Mouse (Mus musculus) limb, embryonic 13.5 days (tissue): ENCODE measurements at regions not wholly inside any gene's neighbourhood (a gene's known extent, or its start where the extent isn't known, plus 50 kb on each side); places are given as distances from the start of the nearest gene placed in this dataset.
"Not testable (repeated sequence)": the region's sequence is repeated elsewhere in the genome, so short reads cannot be mapped to it uniquely, and the experiment has no call there.

Experiments used
- ATAC-seq: fragments of 200-750 bp; cut with Nextera tagmentation; 2 replicates; pipeline ENCODE4 v1.8.0; 2017; ENCODE audit warnings: low read depth, moderate number of reproducible peaks, moderate TSS enrichment; ENCODE audit not compliant: low FRiP score
- H3K27ac ChIP-seq: fragments of 300-500 bp; sonication (generic); 2 replicates; pipeline ENCODE4 v1.5.1; 2015; ENCODE audit warnings: inconsistent platforms, mild to moderate bottlenecking, moderate library complexity
- H3K27me3 ChIP-seq: fragments of 300-500 bp; sonication (generic); 2 replicates; pipeline ENCODE4 v1.6.1; 2015; ENCODE audit warnings: mild to moderate bottlenecking, inconsistent platforms
- H3K36me3 ChIP-seq: fragments of 300-500 bp; sonication (generic); 2 replicates; pipeline ENCODE4 v1.6.1; 2015; ENCODE audit warnings: inconsistent platforms, mild to moderate bottlenecking, moderate library complexity
- H3K4me1 ChIP-seq: fragments of 300-500 bp; sonication (generic); 2 replicates; pipeline ENCODE4 v1.6.1; 2015; ENCODE audit warnings: inconsistent platforms
- H3K4me2 ChIP-seq: fragments of 300-500 bp; sonication (generic); replicated peaks from 2 replicates; pipeline ENCODE4 v1.6.1; 2015; ENCODE audit warnings: inconsistent platforms, mild to moderate bottlenecking, moderate library complexity
- H3K4me3 ChIP-seq: fragments of 300-500 bp; sonication (generic); 2 replicates; pipeline ENCODE4 v1.5.1; 2015; ENCODE audit warnings: moderate library complexity, mild to moderate bottlenecking, inconsistent platforms
- H3K9ac ChIP-seq: fragments of 300-500 bp; sonication (generic); 2 replicates; pipeline ENCODE4 v1.6.1; 2015; ENCODE audit warnings: mild to moderate bottlenecking, inconsistent platforms
- H3K9me3 ChIP-seq: fragments of 300-500 bp; sonication (generic); 2 replicates; pipeline ENCODE4 v1.6.1; 2016; ENCODE audit warnings: inconsistent platforms
- WGBS: fragments of 180-500 bp; shearing (Covaris S2); methylation state at CpG from one replicate; pipeline ENCODE4 v1.1.7; 2015; 5-methylcytosine and 5-hydroxymethylcytosine counted together

DNA sequence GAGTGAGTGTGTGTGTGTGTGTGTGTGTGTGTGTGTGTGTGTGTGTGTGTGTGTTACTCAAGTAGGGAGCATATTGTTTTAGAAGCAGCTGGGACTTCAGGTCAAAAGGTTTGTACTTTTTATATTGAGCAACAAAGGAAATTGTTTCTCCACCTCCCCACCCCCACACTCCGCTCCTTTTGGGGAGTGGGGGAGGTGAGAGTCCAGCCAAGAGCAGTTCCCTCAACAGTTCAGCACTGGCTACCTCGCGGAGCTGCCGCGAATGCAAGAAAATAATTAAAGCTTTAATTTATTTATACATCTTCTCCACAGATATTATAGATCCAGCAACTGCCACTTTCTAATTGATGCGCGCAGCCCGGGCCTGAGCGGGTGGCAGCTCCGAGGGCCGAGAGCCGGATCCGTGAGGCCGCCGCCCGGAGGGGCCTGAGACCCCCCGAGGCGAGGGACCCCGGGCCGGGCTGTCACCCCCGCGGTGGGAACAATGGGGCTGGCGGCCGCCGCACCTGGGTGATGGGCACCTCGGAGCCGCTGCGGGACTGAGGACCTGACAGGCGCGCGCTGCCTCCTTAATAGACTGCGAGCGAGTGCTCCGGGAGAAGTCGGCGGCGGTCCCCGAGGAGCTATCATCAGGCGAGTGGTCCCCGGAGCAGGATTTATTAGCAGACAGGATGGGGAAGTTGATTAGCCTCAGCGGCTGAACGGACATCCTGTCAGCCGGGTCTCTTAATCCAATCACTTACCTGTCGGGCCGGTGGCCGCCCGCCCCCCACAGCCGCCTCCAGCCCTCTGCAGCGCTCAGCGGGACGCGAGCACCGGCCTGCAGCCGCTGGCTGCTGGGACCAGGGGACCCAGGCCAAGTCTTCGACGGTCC, 124.4 kb downstream of the Melk start:
- Histone ChIP-seq H3K4me3 (peak overlapping the region; percentile 47), H3K9me3 (no peaks in the 10 kb centered on the region), H3K4me2 (peak overlapping the region; percentile 83), H3K9ac (peak overlapping the region; percentile 36; the same call in 1 of the 2 replicates), H3K36me3 (no peaks in the 10 kb centered on the region), H3K27me3 (peaks cover 79% of the 10 kb centered on the region), H3K4me1 (peaks cover 11% of the 10 kb centered on the region), H3K27ac (no peak overlapping the region)
- under 1% methylated on average over 54 of the region's 56 CpGs for WGBS
- no peak for ATAC-seq

DNA sequence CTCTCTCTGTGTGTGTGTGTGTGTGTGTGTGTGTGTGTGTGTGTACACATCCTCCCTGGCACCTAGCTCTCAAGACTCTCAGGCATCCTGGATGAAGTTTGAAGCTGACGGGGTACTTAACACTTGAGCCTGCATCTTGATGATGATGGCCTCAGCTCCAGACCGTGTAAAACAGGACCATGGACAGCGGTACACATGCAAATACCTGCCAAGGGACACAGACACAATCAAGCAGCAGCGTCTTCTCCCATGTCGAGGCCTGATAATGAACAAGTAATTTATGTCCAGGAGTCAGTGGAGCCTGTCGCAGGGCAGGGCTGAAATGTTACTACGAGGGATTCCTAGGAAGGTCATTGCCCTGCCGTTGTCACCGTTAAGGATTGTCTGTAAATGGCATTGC, 133.9 kb downstream of the Melk start:
- H3K4me1 ChIP-seq: no peaks in the 10 kb centered on the region
- no peaks in the 10 kb centered on the region for H3K27me3 ChIP-seq
- no peak overlapping the region for H3K4me2 ChIP-seq
- no peak overlapping the region for H3K9ac ChIP-seq
- no peak overlapping the region for H3K27ac ChIP-seq
- 39% methylated on average over 9 of the region's 9 CpGs for WGBS
- no peak for ATAC-seq
- H3K4me3 ChIP-seq: no peak overlapping the region
- H3K36me3 ChIP-seq: no peaks in the 10 kb centered on the region
- H3K9me3 ChIP-seq: no peaks in the 10 kb centered on the region

DNA sequence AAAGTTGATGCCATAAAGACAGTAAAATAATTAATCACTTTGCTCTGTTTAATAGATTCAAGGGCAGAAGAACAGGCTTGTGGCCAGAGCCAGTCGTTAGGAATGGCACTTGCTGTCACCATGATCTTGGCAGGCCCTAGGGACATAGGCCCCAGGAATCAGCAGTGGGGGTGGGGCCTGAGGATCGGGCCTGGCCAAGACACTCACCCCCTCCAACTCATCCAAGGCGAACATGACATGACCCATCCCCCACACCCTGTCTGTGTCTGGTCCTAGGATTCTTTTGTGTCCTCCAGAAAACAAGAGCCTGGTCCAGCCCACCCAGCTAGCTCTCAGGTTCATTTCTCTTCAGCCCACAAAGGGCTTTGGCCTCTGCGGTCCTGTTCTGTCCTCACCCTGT, 144.8 kb downstream of the Melk start:
- Histone ChIP-seq H3K27me3 (no peaks in the 10 kb centered on the region), H3K4me3 (no peak overlapping the region), H3K9ac (no peak overlapping the region), H3K9me3 (no peaks in the 10 kb centered on the region), H3K36me3 (no peaks in the 10 kb centered on the region), H3K27ac (no peak overlapping the region), H3K4me2 (no peak overlapping the region), H3K4me1 (no peaks in the 10 kb centered on the region)
- WGBS: 51% methylated on average over 4 of the region's 4 CpGs
- ATAC-seq: no peak

DNA sequence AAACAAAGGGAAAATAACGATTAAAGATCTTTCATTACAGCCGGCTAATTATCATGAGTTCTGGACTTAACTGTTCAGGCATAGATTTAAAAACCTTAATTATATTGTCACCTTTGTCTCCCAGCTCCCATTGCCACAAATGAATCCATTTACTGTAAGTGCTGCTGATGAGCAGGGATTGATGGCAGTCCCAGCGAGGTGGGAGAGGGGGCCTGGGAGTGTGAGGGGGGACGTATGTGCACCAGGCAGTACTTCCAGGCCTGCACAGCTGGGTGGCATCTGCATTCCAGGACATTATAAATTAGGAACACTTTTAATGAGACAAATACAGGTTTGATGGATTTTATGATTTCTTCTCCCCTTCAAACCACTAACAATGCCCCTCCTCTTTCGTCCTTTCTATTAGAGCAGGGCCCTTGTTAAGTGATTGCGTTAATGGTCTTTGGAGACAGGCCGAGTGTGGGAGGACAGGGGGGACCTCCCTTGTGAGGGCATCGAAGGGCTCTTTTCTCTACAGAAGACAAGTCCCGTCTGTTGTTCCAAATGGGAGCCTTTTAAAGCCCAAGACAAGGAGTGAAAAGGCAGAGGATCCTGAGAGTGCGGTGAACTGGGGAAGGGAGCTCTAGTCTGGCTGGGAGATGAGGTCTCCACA, 150.3 kb downstream of the Melk start:
- no peak overlapping the region for H3K4me2 ChIP-seq
- H3K9ac ChIP-seq: no peak overlapping the region
- no peak overlapping the region for H3K27ac ChIP-seq
- no peaks in the 10 kb centered on the region for H3K4me1 ChIP-seq
- H3K4me3 ChIP-seq: no peak overlapping the region
- no peaks in the 10 kb centered on the region for H3K27me3 ChIP-seq
- no peaks in the 10 kb centered on the region for H3K36me3 ChIP-seq
- WGBS: 39% methylated on average over 10 of the region's 10 CpGs
- no peaks in the 10 kb centered on the region; the same call in 1 of the 2 replicates for H3K9me3 ChIP-seq
- no peak for ATAC-seq

- H3K9ac ChIP-seq: no peak overlapping the region
- H3K4me3 ChIP-seq: no peak overlapping the region
- no peaks in the 10 kb centered on the region for H3K27me3 ChIP-seq
- H3K9me3 ChIP-seq: no peaks in the 10 kb centered on the region; the same call in 1 of the 2 replicates
- no peak overlapping the region for H3K27ac ChIP-seq
- H3K4me1 ChIP-seq: no peaks in the 10 kb centered on the region
- no peak overlapping the region for H3K4me2 ChIP-seq
- ATAC-seq: no peak
- no peaks in the 10 kb centered on the region for H3K36me3 ChIP-seq
- WGBS: 66% methylated on average over 8 of the region's 8 CpGs
Observed at GRCm38 (mm10) chr4:44452043-44452618, 151.5 kb downstream of the Melk start.

DNA sequence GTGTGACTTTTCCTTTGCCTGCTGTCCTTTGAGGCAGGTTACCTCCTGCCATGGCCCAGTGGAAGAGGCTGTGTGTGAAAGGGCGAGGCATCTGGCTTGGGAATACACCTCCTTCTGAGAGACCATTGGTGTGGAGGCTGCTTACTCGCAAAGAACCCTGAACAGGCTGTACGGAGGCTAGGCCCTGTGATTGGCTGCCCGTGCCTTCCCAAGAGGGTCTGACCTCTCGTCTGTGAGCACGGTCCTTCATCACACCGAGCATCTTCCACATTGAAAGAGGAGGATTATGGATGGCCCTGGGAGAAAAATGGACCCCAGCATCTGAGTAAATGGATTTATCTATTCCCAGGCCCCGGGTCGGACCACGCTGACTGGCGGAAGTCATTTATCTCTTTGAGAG, 152.9 kb downstream of the Melk start:
- H3K4me3 ChIP-seq: no peak overlapping the region
- H3K9me3 ChIP-seq: no peaks in the 10 kb centered on the region; the same call in 1 of the 2 replicates
- no peaks in the 10 kb centered on the region for H3K4me1 ChIP-seq
- no peak overlapping the region for H3K9ac ChIP-seq
- no peaks in the 10 kb centered on the region for H3K36me3 ChIP-seq
- no peaks in the 10 kb centered on the region for H3K27me3 ChIP-seq
- no peak for ATAC-seq
- H3K27ac ChIP-seq: no peak overlapping the region
- no peak overlapping the region for H3K4me2 ChIP-seq
- WGBS: 88% methylated on average over 11 of the region's 11 CpGs

- ATAC-seq: no peak
- H3K27ac ChIP-seq: no peak overlapping the region
Observed at GRCm38 (mm10) chr4:44455851-44456250, 155.2 kb downstream of the Melk start.

GRCm38 (mm10) chr4:44473511-44473910, 172.8 kb downstream of the Melk start:
- not testable (repeated sequence) for H3K9ac ChIP-seq, H3K9me3 ChIP-seq, H3K4me1 ChIP-seq, H3K4me3 ChIP-seq, H3K4me2 ChIP-seq, H3K27me3 ChIP-seq, H3K36me3 ChIP-seq, ATAC-seq, H3K27ac ChIP-seq
- 89% methylated on average over 21 of the region's 21 CpGs for WGBS

More at GRCm38 (mm10) chr4:44455851-44456250, 155.2 kb downstream of the Melk start:
- WGBS: 83% methylated on average over 2 of the region's 2 CpGs
- H3K9me3 ChIP-seq: no peaks in the 10 kb centered on the region; the same call in 1 of the 2 replicates
- H3K27me3 ChIP-seq: no peaks in the 10 kb centered on the region
- no peaks in the 10 kb centered on the region for H3K36me3 ChIP-seq
- H3K4me2 ChIP-seq: no peak overlapping the region
- H3K4me3 ChIP-seq: no peak overlapping the region
- H3K9ac ChIP-seq: no peak overlapping the region
- H3K4me1 ChIP-seq: no peaks in the 10 kb centered on the region
